Mouse (Mus musculus) ovary, adult 18-20 months (tissue): ENCODE results near the gene Ppp1r14a.

Source experiments
- DNase-seq: peaks from one replicate; pipeline ENCODE4 v3.0.0; 2022; ENCODE audit warnings: low spot score, mixed read lengths

Gene Ppp1r14a

DNA sequence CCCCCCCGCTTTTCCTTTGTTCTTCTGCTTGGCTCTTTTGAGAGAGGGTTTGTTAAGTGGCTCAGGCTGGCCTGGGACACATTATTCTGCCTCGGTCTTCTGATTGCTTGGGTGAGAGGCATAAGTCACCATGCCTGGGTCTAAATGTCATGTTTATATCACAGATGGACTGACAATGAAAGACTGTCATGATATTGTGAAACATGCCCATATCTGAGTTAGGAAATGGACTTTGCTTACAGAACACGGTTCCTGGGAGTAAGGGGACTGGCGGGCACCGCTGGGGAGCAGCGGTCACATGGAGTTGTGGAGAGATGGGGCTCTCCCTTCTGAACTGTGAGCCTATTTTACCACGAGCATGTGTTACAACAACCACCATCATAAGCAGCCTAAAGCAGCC lies 45.0 kb downstream of the Ppp1r14a start:
- DNase-seq = no peak

DNA sequence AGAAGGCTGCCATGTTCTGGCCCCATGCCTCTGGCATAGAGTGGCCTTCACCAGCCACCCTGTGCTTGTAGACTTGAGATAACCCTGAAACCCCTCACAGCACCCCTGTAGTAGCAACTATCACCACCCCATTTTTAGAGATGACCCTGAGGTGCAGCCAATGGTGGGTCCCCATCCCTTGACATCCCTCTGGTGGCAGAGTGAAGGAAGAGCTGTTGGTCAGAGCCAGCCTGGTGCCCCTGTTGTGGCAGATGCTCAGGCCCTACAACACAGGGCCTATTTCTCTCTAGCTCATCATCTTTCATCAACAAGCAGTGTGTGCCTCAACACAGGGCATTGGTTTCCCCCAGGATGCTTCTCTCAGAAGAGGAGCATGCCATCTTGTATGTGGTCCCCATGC lies 46.2 kb downstream of the Ppp1r14a start:
- no peak for DNase-seq

DNA sequence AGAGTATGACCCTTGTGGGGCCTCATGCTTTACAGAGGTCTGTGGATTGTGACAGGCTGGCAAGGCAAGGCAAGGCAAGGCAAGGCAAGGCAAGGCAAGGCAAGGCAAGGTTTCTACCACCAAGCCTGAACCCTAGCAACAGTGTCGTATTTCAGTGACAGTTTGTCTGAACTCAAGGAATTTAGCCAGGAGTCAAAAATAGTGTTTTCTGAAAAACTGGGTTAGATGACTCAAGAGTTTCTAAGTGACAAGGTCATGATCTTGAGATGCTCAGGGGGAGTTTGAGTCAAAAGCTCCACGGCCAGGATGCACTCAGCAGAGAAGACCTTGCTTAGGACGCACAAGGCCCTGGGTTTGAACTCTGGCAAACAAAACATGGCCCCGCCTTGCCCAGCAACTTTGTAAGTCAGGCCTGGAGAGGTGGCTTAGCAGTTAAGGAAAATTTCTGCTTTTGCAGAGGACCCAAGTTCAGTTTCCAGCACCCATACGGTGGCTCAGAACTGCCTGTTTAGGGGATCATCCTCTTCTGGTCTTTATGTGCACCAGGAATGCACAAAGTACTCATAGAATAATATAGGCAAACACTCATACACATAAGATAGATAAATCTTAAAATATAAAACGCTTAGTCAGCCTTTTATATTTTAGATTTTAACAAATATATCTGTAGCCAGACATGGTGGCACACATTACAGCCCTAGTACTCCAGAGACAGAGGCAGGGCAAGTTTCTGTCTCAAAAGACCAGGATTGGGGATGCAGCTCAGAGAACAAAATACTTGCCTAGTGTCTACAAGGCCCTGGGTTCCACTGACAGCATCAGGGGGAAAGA lies 46.9 kb downstream of the Ppp1r14a start:
- DNase-seq = no peak

DNA sequence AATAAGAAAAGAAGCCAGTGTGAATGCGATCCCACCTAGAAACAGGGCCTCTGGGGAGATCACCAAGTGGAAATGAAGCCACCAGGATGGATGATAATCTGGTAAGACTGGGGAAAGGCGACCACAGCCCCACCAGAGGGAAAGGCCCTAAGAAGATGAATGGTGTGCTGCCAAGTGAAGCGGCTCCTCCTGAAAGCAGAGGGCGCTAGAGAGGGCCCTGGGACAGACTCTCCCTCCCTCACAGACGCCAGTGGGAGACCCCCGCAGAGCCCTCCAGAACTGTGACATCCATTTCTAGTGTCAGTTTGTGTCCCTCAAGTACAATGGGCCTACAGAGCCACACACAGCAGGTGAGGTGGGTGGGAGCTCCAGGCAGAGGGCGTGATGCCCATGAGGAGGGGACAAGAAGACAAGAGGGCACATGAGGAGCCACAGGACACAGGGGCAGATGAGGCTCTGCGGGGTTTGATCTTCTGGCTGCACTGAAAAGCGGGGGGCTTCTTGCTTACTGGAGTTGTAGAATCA lies 47.7 kb downstream of the Ppp1r14a start:
- no peak for DNase-seq

DNA sequence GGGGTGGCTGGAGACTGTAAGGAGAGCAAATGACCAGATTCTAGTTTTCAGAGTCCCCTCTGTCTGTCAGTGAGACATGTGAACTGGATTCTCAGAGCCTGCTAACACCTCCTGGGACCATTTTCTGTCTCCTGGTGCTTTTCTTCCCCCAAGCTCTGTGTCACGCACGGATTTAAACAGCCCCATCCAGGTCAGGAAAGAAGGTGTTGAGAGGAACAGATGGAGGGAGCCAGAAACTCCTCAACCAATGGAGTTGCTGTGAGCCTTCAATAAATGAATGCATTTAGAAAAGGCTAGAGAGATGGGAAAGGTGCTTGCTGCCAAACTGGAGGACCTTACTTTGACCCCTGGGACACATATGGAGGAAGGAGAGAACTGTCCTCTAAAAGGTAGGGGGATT lies 48.7 kb downstream of the Ppp1r14a start:
- no peak for DNase-seq

DNA sequence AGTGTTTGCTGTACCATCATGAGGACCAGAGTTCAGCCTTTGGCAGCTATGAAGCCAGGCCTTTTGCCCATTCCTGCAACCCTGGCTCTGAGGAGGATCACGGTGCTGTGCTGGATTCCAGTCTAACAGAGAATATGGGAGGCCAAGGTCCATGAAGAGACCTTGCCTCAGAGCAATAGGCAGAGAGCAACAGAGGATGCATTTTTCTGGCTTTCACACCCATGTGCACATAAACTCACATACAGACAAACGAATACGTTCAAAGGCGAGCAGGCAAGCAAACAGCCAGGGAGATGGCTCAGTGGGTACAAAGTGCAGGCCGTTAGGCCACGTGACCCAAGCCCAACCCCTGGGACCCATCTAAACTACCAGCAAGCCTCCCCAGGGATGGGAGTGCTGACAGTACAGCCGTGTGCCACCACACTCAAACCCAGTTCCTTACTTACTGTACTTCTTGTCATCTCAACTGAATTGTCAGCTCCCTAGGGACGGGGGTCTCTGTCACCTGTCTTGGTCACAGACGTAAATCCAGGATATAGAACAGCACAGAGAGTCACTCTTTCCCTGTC lies 49.3 kb downstream of the Ppp1r14a start:
- no peak for DNase-seq

DNA sequence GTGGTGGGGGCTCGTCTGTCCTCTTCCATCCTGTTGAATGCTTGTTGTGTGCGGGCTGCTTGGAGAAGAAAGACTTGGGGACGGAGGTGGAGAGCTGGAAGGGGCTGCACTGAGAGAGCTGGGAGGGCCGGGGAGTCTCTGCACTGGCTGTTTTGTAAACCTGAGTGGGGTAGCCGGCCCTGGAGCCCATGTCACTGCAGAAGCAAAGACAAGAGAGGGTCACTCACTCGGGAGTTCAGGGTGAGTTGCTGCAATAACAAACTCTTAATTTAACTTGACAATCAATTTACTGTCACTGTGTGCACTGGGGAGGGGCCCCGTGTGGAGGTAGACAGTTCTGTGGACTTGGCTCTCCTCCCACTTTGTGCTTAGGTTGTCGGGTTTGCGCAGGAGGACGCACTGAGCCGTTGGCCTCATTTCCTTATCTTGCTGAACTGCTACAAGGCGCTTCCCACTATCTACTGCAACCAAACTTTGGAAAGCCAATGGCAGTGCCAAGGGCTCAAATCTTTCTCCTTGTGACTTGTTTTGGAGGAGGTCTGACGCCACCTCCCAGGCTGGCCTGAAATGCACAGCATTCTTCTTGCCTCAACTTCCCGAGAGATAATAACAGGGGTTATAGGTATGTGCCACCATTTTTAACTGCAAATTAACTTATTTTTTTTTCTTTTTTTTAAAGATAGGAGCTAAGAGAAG lies 50.0 kb downstream of the Ppp1r14a start:
- DNase-seq = peak; percentile 49

DNA sequence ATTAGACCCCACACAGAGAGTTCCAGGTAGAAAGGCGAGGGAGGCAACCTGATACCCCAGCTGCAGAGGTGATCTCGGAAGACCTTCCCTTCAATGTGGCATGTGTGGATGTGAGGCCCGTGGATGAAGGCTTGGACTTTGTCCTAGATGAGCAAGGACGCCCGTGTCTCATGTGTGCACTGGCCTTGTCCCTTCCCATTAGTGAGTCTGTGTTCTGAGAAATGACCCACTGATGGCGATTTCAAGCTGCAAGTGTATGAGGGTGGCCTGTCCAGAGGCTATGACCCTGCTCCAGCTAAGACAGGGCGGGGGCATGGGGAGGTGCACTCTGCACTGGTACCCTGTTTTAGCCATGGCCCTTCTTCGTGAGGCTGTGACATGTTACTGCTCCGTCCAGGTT lies 51.1 kb downstream of the Ppp1r14a start:
- no peak for DNase-seq

DNA sequence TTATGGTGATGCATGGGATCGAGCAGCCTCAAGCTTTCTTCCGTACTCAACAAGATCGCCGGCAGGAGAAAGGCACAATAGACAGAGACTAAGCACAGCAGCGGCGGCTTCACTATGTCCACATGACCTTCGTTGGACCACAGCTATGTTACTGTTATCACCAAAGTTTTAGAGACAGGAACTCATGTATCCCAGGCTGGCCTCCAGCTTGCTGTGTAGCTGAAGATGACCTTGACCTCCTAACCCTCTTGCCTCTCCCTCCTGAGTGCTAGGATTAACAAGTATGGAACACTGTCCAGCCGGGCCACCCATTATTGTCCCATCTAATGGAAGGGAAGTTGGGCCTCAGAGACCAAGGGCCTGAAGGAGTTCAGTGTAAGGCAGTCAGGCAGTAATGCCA lies 51.7 kb downstream of the Ppp1r14a start:
- DNase-seq = peak; percentile 54

DNA sequence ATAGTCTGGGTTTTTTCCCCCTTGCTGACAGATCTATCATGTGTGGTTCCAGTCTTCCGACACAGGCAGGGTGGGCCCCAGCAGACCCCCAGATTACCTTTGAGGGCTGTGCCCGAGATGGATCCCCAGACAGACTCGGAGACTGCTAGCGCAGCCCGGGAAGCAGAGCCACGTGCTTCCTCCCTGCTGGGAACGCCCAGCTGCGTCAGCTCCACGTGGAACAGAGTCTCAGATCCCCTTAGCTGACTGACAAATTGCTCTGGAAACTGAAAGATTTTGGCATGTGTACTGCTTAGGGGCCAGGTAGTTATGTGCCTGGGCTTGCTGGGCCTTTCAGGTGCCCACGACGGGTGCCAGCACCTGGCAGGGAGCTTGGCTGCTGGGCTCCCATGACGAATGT lies 52.6 kb downstream of the Ppp1r14a start:
- DNase-seq = no peak

DNA sequence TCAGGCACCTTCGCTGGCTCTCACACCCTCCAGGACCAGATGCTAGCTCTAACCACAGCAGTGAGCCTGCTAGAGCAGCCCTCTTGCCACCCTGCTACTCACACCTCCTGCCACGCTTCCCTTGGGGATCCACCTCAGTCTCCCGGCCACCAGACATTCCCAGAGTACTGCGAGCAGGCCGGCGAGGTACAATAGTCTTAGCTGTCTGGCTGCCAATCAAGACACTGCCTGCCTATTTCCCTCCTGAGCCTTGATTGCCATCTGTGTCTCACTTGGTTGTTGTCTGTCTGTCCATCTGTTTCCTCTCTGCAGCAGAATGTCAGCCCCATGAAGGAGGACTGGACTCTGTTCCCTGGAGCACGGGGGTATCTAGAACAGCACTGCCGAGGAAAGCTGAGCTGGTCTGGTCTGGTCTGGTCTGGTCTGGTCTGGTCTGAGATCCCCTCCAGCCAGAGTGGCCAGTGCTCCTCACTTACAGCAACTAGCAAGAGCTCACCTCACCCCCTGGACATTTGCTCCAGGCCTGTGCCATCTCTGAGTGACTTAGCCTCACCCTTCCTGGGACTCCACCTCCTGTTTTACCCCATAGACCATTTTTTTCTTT lies 53.5 kb downstream of the Ppp1r14a start:
- DNase-seq = no peak
